Mouse (Mus musculus) lung, adult 2 months (tissue): ENCODE data around the gene Wdr62. TPM values are rescaled to one million over a fixed set of nuclear protein-coding genes. Genes with fewer than 3 reads are reported as not detected.
"Not testable (repeated sequence)": the region's sequence is repeated elsewhere in the genome, so short reads cannot be mapped to it uniquely, and the experiment has no call there.

ENCODE experiments used
- DNase-seq: peaks from one replicate; pipeline ENCODE4 v3.0.0; 2022
- H3K4me1 ChIP-seq: fragments of 200-500 bp; 2 replicates; pipeline ENCODE4 v1.6.1; 2011; ENCODE audit warnings: low read length; ENCODE audit not compliant: control insufficient read depth, insufficient read depth
- H3K4me3 ChIP-seq: fragments of 200-500 bp; replicated peaks from 2 replicates; pipeline ENCODE3; 2011; ENCODE audit warnings: low read depth, mild to moderate bottlenecking, control low read depth, low read length; ENCODE audit errors: extremely low read depth
- CTCF ChIP-seq: fragments of 200-500 bp; IDR thresholded peaks from 2 replicates; pipeline ENCODE4 v1.5.1; 2011; ENCODE audit warnings: mild to moderate bottlenecking, low read length, control low read depth; ENCODE audit not compliant: insufficient read depth
- POLR2A ChIP-seq: fragments of 200-500 bp; IDR thresholded peaks from 2 replicates; pipeline ENCODE4 v1.6.1; 2011; ENCODE audit warnings: low read depth, mild to moderate bottlenecking, control low read depth, low read length, borderline replicate concordance; ENCODE audit errors: extremely low read depth
- WGBS: fragments of 180-500 bp; shearing (Covaris S2); methylation state at CpG from one replicate; pipeline ENCODE4 v1.1.7; 2018; 5-methylcytosine and 5-hydroxymethylcytosine counted together
- polyA plus RNA-seq: library from polyadenylated mRNA; depleted of rRNA; stranded (reverse); fragments of >200 nt; gene quantifications from 2 replicates; pipeline ENCODE4 v1.2.3, GENCODE M21; 2012

Wdr62 gene
- polyA plus RNA-seq, 1 experiment: 24.9 TPM

GRCm38 (mm10) chr7:30266780-30267179 lies 13.4 kb downstream of the Wdr62 start:
- H3K4me3 ChIP-seq: no peak overlapping the region
- TF ChIP-seq CTCF: no peak
- no peak for TF ChIP-seq POLR2A
- WGBS: 73% methylated on average over 3 of the region's 3 CpGs
- no peaks in the 10 kb centered on the region for H3K4me1 ChIP-seq
- DNase-seq: no peak

GRCm38 (mm10) chr7:30265935-30266334 lies 14.3 kb downstream of the Wdr62 start:
- TF ChIP-seq POLR2A: no peak
- no peak for TF ChIP-seq CTCF
- no peak for DNase-seq
- 89% methylated on average over 7 of the region's 7 CpGs for WGBS
- Histone ChIP-seq H3K4me1 (no peaks in the 10 kb centered on the region), H3K4me3 (no peak overlapping the region)

GRCm38 (mm10) chr7:30265531-30265930 lies 14.7 kb downstream of the Wdr62 start:
- TF ChIP-seq CTCF (no peak), POLR2A (no peak)
- 93% methylated on average over 5 of the region's 5 CpGs for WGBS
- DNase-seq: no peak
- Histone ChIP-seq H3K4me3 (no peak overlapping the region), H3K4me1 (no peaks in the 10 kb centered on the region)

- no peak overlapping the region for H3K4me3 ChIP-seq
- DNase-seq: no peak
- no peaks in the 10 kb centered on the region for H3K4me1 ChIP-seq
- WGBS: 58% methylated on average over 2 of the region's 2 CpGs
- TF ChIP-seq POLR2A (no peak), CTCF (no peak)
Observed at GRCm38 (mm10) chr7:30265041-30265440, 15.2 kb downstream of the Wdr62 start.

- Histone ChIP-seq H3K4me3 (no peak overlapping the region), H3K4me1 (no peaks in the 10 kb centered on the region)
- WGBS: 62% methylated on average over 12 of the region's 12 CpGs
- no peak for TF ChIP-seq CTCF
- TF ChIP-seq POLR2A: no peak
- peak; percentile 17 for DNase-seq
Observed at GRCm38 (mm10) chr7:30251956-30252954, 28.0 kb downstream of the Wdr62 start.

GRCm38 (mm10) chr7:30237374-30237773 lies 42.8 kb downstream of the Wdr62 start:
- not testable (repeated sequence) for H3K4me1 ChIP-seq, H3K4me3 ChIP-seq, DNase-seq
- WGBS: 81% methylated on average over 3 of the region's 3 CpGs

GRCm38 (mm10) chr7:30235625-30236024 lies 44.6 kb downstream of the Wdr62 start, which contains the start of gene Ovol3:
TSS of gene Ovol3 (minus strand) at chr7:30235725.
- DNase-seq: no peak
- TF ChIP-seq POLR2A (no peak), CTCF (no peak)
- 85% methylated on average over 4 of the region's 4 CpGs for WGBS
- Histone ChIP-seq H3K4me3 (no peak within 1 kb of the TSS), H3K4me1 (peaks cover 10% of the 10 kb centered on the region)

- no peak for DNase-seq
- 86% methylated on average over 8 of the region's 8 CpGs for WGBS
- no peak for TF ChIP-seq POLR2A
- no peak for TF ChIP-seq CTCF
- Histone ChIP-seq H3K4me1 (peaks cover 10% of the 10 kb centered on the region), H3K4me3 (no peak overlapping the region)
Observed at GRCm38 (mm10) chr7:30235091-30235490, 45.1 kb downstream of the Wdr62 start.

GRCm38 (mm10) chr7:30234276-30234858 lies 45.9 kb downstream of the Wdr62 start:
- 76% methylated on average over 15 of the region's 15 CpGs for WGBS
- Histone ChIP-seq H3K4me1 (peaks cover 10% of the 10 kb centered on the region), H3K4me3 (no peak overlapping the region)
- no peak for DNase-seq
- no peak for TF ChIP-seq POLR2A
- no peak for TF ChIP-seq CTCF

GRCm38 (mm10) chr7:30233387-30233786 lies 46.8 kb downstream of the Wdr62 start:
- H3K4me1 ChIP-seq: peaks cover 10% of the 10 kb centered on the region
- no peak overlapping the region for H3K4me3 ChIP-seq
- WGBS: 85% methylated on average over 20 of the region's 20 CpGs
- no peak for DNase-seq
- no peak for TF ChIP-seq CTCF
- no peak for TF ChIP-seq POLR2A

- DNase-seq: peak; percentile 41
- peak; percentile 14; the same call in 1 of the 2 replicates for TF ChIP-seq POLR2A
- peak; percentile 49 for TF ChIP-seq CTCF
- peaks cover 10% of the 10 kb centered on the region for H3K4me1 ChIP-seq
- peak overlapping the region; percentile 96 for H3K4me3 ChIP-seq
- WGBS: 2% methylated on average over 24 of the region's 24 CpGs
Observed at GRCm38 (mm10) chr7:30232631-30233148, 47.5 kb downstream of the Wdr62 start.
